Mouse (Mus musculus) cortical plate, adult 2 months (tissue): ENCODE data around the gene Rapgef2. TPM values are rescaled to one million over a fixed set of nuclear protein-coding genes. Genes with fewer than 3 reads are reported as not detected.

Source experiments
- H3K27ac ChIP-seq: fragments of 200-500 bp; 2 replicates; pipeline ENCODE4 v1.5.1; 2012; ENCODE audit warnings: low read length, control low read depth, inconsistent platforms; ENCODE audit not compliant: insufficient read depth
- H3K4me1 ChIP-seq: fragments of 200-500 bp; 2 replicates; pipeline ENCODE4 v1.6.1; 2011; ENCODE audit warnings: low read length; ENCODE audit not compliant: control insufficient read depth, insufficient read depth
- H3K4me3 ChIP-seq: fragments of 200-500 bp; 2 replicates; pipeline ENCODE4 v1.5.1; 2011; ENCODE audit warnings: mild to moderate bottlenecking, low read length, control low read depth; ENCODE audit not compliant: insufficient read depth
- CTCF ChIP-seq: fragments of 200-500 bp; IDR thresholded peaks from 2 replicates; pipeline ENCODE4 v1.5.1; 2011; ENCODE audit warnings: mild to moderate bottlenecking, control low read depth, low read length; ENCODE audit not compliant: insufficient read depth; ENCODE audit errors: extremely low read depth
- POLR2A ChIP-seq: fragments of 200-500 bp; IDR thresholded peaks from 2 replicates; pipeline ENCODE4 v1.6.1; 2011; ENCODE audit warnings: mild to moderate bottlenecking, low read length, control low read depth; ENCODE audit not compliant: insufficient read depth; ENCODE audit errors: extremely low read depth
- polyA plus RNA-seq: library from polyadenylated mRNA; depleted of rRNA; stranded (reverse); fragments of >200 nt; gene quantifications from 2 replicates; pipeline ENCODE4 v1.2.3, GENCODE M21; 2012

The Rapgef2 gene
- polyA plus RNA-seq, 1 experiment, result 45.3 TPM

- Histone ChIP-seq H3K27ac (no peak overlapping the region), H3K4me3 (no peak overlapping the region), H3K4me1 (peaks cover 2% of the 10 kb centered on the region; the same call in 1 of the 2 replicates)
- no peak for TF ChIP-seq POLR2A
- no peak for TF ChIP-seq CTCF
Observed at GRCm38 (mm10) chr3:79210243-79210642, 76.1 kb downstream of the Rapgef2 start.

GRCm38 (mm10) chr3:79207216-79207615 lies 79.1 kb downstream of the Rapgef2 start:
- H3K4me1 ChIP-seq, result peaks cover 7% of the 10 kb centered on the region
- H3K4me3 ChIP-seq, result no peak overlapping the region
- TF ChIP-seq CTCF (no peak), POLR2A (no peak)
- H3K27ac ChIP-seq, result no peak overlapping the region

GRCm38 (mm10) chr3:79206524-79206923 lies 79.8 kb downstream of the Rapgef2 start:
- H3K4me3 ChIP-seq, result no peak overlapping the region
- TF ChIP-seq POLR2A (no peak), CTCF (no peak)
- H3K27ac ChIP-seq, result no peak overlapping the region
- peaks cover 7% of the 10 kb centered on the region for H3K4me1 ChIP-seq

DNA sequence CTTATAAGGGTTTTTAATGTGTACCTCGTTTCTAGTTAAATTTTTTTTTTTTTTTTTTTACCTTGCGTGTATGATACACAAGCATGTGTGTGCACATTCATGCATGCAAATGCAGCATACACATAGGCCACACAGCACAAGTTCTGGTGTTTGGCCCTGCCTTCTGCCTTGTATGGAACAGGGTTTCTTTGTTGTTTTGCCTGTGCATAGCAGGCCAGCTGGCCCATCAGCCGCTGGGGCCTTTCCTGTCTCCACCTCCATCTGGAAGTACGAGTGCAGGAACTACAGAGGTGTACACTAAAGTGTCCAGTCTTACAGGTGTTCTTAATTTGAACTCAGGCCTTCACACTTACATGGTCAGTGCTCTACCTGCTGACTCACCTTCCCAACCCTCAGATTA lies 80.3 kb downstream of the Rapgef2 start:
- Histone ChIP-seq H3K4me1 (peaks cover 5% of the 10 kb centered on the region), H3K4me3 (no peak overlapping the region), H3K27ac (no peak overlapping the region)
- TF ChIP-seq CTCF (no peak), POLR2A (no peak)

GRCm38 (mm10) chr3:79205112-79205511 lies 81.2 kb downstream of the Rapgef2 start:
- Histone ChIP-seq H3K4me1 (peaks cover 5% of the 10 kb centered on the region), H3K27ac (0 out of 2 replicates have a peak overlapping the region, but pooled peaks have one; percentile 6), H3K4me3 (no peak overlapping the region)
- TF ChIP-seq CTCF, result peak; percentile 29; the same call in 1 of the 2 replicates
- TF ChIP-seq POLR2A, result no peak

DNA sequence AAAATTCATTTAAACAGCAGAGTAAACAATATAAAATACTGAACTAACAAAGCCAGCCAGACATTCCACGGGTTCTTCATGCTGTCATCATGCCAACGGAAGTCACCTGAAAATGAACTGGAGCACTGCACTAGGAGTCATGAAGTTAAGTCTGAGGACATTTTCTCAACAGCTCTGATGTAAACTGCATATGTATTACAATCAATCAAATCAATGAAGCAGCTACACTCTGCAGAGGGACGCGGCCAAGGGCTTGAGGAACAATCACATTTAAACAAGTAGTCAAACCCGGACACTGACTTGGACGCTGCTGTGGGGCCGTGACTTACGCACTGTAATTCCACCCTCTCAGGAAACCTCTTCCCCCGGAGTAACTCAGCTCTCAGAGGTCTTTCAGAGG lies 82.1 kb downstream of the Rapgef2 start:
- H3K27ac ChIP-seq, result no peak overlapping the region
- no peak overlapping the region for H3K4me3 ChIP-seq
- peaks cover 5% of the 10 kb centered on the region for H3K4me1 ChIP-seq
- no peak for TF ChIP-seq CTCF
- no peak for TF ChIP-seq POLR2A

DNA sequence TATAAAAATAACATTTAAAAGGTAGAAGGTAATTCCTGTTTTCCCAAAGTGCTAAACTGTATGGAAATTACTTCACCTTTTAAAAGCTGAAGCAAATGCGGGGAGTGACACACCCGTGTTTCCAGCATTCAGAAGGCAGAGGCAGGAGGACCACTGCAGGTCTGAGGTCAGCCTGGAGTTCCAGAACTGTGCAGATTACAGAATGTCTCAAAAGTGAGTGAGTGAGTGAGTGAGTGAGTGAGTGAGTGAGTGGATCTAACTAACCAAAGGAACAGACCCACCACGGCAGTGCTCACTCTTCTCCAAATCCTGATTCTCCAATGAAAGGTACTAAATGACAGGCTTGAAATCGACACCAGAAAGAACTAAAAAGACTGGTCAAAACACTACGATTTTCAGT lies 82.5 kb downstream of the Rapgef2 start:
- Histone ChIP-seq H3K4me1 (peaks cover 6% of the 10 kb centered on the region), H3K27ac (no peak overlapping the region), H3K4me3 (no peak overlapping the region)
- TF ChIP-seq CTCF (no peak), POLR2A (no peak)

- H3K4me1 ChIP-seq, result peaks cover 10% of the 10 kb centered on the region
- H3K4me3 ChIP-seq, result no peak overlapping the region
- no peak for TF ChIP-seq CTCF
- no peak for TF ChIP-seq POLR2A
- H3K27ac ChIP-seq, result peak overlapping the region; percentile 94
Observed at GRCm38 (mm10) chr3:79203178-79203577, 83.1 kb downstream of the Rapgef2 start.

- TF ChIP-seq CTCF, result peak; percentile 93
- no peak for TF ChIP-seq POLR2A
- Histone ChIP-seq H3K27ac (peak overlapping the region; percentile 94), H3K4me1 (peaks cover 11% of the 10 kb centered on the region), H3K4me3 (no peak overlapping the region)
Observed at GRCm38 (mm10) chr3:79202275-79203153, 83.8 kb downstream of the Rapgef2 start.

GRCm38 (mm10) chr3:79196708-79197437 lies 89.4 kb downstream of the Rapgef2 start:
- TF ChIP-seq POLR2A (no peak), CTCF (peak; percentile 87)
- peaks cover 11% of the 10 kb centered on the region for H3K4me1 ChIP-seq
- H3K4me3 ChIP-seq, result no peak overlapping the region
- H3K27ac ChIP-seq, result no peak overlapping the region
